Mouse (Mus musculus): Measurements from ENCODE around the gene Gm17334. TPM values are rescaled to one million over a fixed set of nuclear protein-coding genes. Genes with fewer than 3 reads are reported as not detected.

Gm17334 gene
- total and polyA plus RNA-seq, 3 experiments = not detected

GRCm38 (mm10) chr11:53800975-53801374 is 28.0 kb upstream of the Gm17334 start:
- no peaks in the 10 kb centered on the region; a peak in 2 of 4 replicates for H3K27me3 ChIP-seq (ENCODE audit: control insufficient read depth in 1 of 2, insufficient read depth in 2 of 2, low read length in 2 of 2)
- H3K79me2 ChIP-seq (ENCODE audit: control insufficient read depth, insufficient read depth, low read length, poor library complexity) = no peaks in the 10 kb centered on the region
- no peaks in the 10 kb centered on the region for H3K36me3 ChIP-seq (ENCODE audit: control insufficient read depth in 1 of 2, insufficient read depth in 2 of 2, low read length in 2 of 2)
- no peak overlapping the region for H3K4me3 ChIP-seq (ENCODE audit: control insufficient read depth in 1 of 2, insufficient read depth in 1 of 2, low read depth in 2 of 2, low read length in 2 of 2)
- H3K27ac ChIP-seq (ENCODE audit: control insufficient read depth, low read depth, low read length) = no peak overlapping the region
- no peaks in the 10 kb centered on the region for H3K9me3 ChIP-seq (replicated peaks; ENCODE audit: insufficient read depth, low read length)
- no peak overlapping the region for H3K9ac ChIP-seq (ENCODE audit: control insufficient read depth, low read depth, low read length, poor library complexity, severe bottlenecking)
- H3K4me1 ChIP-seq (ENCODE audit: control insufficient read depth in 1 of 2, insufficient read depth in 2 of 2, low read length in 2 of 2) = no peaks in the 10 kb centered on the region; a peak in 1 of 4 replicates
- no peak for TF ChIP-seq ETS1 (IDR thresholded peaks at IDR 0.05; ENCODE audit: low read depth, low read length)
- no peak for TF ChIP-seq KAT2A (conservative IDR thresholded peaks at IDR 0.05; ENCODE audit: low read depth, low read length)
- no peak for TF ChIP-seq RCOR1 (IDR thresholded peaks at IDR 0.05; ENCODE audit: low read depth, low read length)
- no peak for TF ChIP-seq NELFE (IDR thresholded peaks at IDR 0.05; ENCODE audit: low read depth, low read length)
- no peak for TF ChIP-seq GABPA (IDR thresholded peaks at IDR 0.05; ENCODE audit: low read depth, low read length)
- DNase-seq (ENCODE audit: low read depth, low spot score) = no peak

DNA sequence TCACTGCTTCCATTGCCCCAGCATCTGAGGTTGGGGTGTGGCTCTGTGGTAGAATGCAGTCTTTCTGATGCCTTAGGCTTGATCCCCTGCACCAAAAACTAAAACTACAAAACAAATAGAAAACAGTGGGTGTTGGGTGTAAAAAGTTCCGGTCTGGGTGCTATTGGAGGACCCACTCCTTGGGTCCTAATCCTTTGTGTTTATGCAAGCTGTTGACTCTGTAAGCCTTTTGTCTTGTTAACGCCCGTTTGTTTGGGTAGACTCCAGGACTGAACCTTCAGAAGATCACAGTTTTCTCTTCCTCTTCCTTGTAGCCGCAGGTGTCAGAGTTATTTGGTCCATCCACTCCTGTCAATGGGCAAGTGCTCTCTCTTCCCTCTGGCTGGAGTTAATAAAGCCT is 27.0 kb upstream of the Gm17334 start:
- DNase-seq (ENCODE audit: low read depth, low spot score) = no peak
- H3K9ac ChIP-seq (ENCODE audit: control insufficient read depth, low read depth, low read length, poor library complexity, severe bottlenecking) = no peak overlapping the region
- H3K4me1 ChIP-seq (ENCODE audit: control insufficient read depth in 1 of 2, insufficient read depth in 2 of 2, low read length in 2 of 2) = no peaks in the 10 kb centered on the region; a peak in 1 of 4 replicates
- no peaks in the 10 kb centered on the region for H3K79me2 ChIP-seq (ENCODE audit: control insufficient read depth, insufficient read depth, low read length, poor library complexity)
- H3K4me3 ChIP-seq (ENCODE audit: control insufficient read depth in 1 of 2, insufficient read depth in 1 of 2, low read depth in 2 of 2, low read length in 2 of 2) = no peak overlapping the region
- no peak overlapping the region for H3K27ac ChIP-seq (ENCODE audit: control insufficient read depth, low read depth, low read length)
- H3K27me3 ChIP-seq (ENCODE audit: control insufficient read depth in 1 of 2, insufficient read depth in 2 of 2, low read length in 2 of 2) = no peaks in the 10 kb centered on the region; a peak in 2 of 4 replicates
- no peak for TF ChIP-seq POLR2AphosphoS5 (IDR thresholded peaks at IDR 0.05; ENCODE audit: borderline replicate concordance, low read depth, low read length)
- TF ChIP-seq BHLHE40 (IDR thresholded peaks at IDR 0.05; ENCODE audit: borderline replicate concordance, low read depth, low read length) = no peak
- TF ChIP-seq ZNF384 (IDR thresholded peaks at IDR 0.05; ENCODE audit: low read depth, low read length) = no peak
- no peak for TF ChIP-seq RCOR1 (IDR thresholded peaks at IDR 0.05; ENCODE audit: low read depth, low read length)
- no peak for TF ChIP-seq MAFK (IDR thresholded peaks at IDR 0.05; ENCODE audit: borderline replicate concordance, low read depth, low read length)
- no peak for TF ChIP-seq CHD1 (IDR thresholded peaks at IDR 0.05; ENCODE audit: low read depth, low read length)
- TF ChIP-seq GABPA (IDR thresholded peaks at IDR 0.05; ENCODE audit: low read depth, low read length) = no peak
- TF ChIP-seq TCF12 (IDR thresholded peaks at IDR 0.05; ENCODE audit: low read depth, low read length) = no peak
- TF ChIP-seq CHD2 (IDR thresholded peaks at IDR 0.05; ENCODE audit: low read length) = no peak
- TF ChIP-seq KAT2A (conservative IDR thresholded peaks at IDR 0.05; ENCODE audit: low read depth, low read length) = no peak
- no peak for TF ChIP-seq EP300 (IDR thresholded peaks at IDR 0.05; ENCODE audit: low read depth in 1 of 2, low read length in 2 of 2)
- TF ChIP-seq TBP (IDR thresholded peaks at IDR 0.05; ENCODE audit: low read depth, low read length) = no peak
- TF ChIP-seq SMC3 (IDR thresholded peaks at IDR 0.05; ENCODE audit: low read depth, low read length) = no peak
- no peak for TF ChIP-seq MAX (IDR thresholded peaks at IDR 0.05; ENCODE audit: low read length)
- TF ChIP-seq ZC3H11A (IDR thresholded peaks at IDR 0.05; ENCODE audit: low read depth, low read length) = no peak
- TF ChIP-seq ELF1 (IDR thresholded peaks at IDR 0.05; ENCODE audit: low read depth, low read length) = no peak
- TF ChIP-seq ZMIZ1 (IDR thresholded peaks at IDR 0.05; ENCODE audit: low read depth, low read length) = no peak
- no peaks in the 10 kb centered on the region for H3K9me3 ChIP-seq (replicated peaks; ENCODE audit: insufficient read depth, low read length)
- no peaks in the 10 kb centered on the region for H3K36me3 ChIP-seq (ENCODE audit: control insufficient read depth in 1 of 2, insufficient read depth in 2 of 2, low read length in 2 of 2)

Data from MEL (cell line).